Mouse (Mus musculus) NIH3T3 (cell line): ENCODE data around the gene Tars2.
A peak's percentile ranks its signal among the peaks of the same experiment; 100 is the strongest.
"Not testable (repeated sequence)": the region's sequence is repeated elsewhere in the genome, so short reads cannot be mapped to it uniquely, and the experiment has no call there.

Experiments
- DNase-seq: peaks from one replicate; pipeline ENCODE4 v3.0.0-alpha.2; 2012; ENCODE audit warnings: low read depth

Tars2 gene

GRCm38 (mm10) chr3:95760106-95760505, at the start of gene Tars2:
Gene Tars2 (minus strand): TSS chr3:95760206.
- no peak for DNase-seq

DNA sequence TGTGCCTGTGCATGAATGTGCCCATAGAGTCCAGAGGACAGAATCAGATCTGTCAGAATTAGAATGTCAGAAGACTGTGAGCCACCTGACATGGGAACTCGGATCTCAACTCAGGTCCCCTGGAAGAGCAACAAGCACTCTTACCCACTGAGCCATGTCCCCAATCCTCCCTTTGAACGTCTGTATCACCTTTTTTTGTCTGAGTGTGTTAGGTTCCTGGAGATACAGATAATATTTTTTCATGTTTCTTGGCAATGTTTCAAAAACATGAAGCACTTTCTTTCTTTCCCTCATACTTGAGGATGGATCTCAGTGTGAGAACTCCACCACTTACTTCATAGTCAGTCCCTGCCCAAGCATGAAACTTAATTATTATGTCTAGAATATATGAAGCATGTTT, 48.4 kb upstream of the Tars2 start:
- DNase-seq: no peak

- DNase-seq: not testable (repeated sequence)
These were observed 47.6 kb upstream of the Tars2 start for GRCm38 (mm10) chr3:95807630-95808029.

DNA sequence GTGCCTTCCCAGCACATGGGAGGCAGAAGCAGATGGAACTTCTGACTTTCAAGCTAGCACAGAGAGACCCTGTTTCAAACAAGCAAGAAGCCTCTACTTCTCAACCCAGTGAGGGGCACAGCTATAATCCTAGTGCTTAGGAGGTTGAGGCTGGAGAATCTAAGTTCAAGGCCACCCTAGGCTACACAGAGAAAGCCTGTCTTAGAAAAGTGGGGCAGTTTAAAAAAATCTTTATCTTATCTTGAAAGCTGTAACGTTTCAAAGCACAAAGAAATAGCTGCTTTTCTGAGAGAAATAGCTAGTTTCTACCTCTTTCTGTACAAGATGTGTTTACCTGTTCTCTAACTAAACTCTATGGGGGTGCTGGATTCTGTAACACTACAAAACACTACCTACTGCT, 46.7 kb upstream of the Tars2 start:
- DNase-seq: no peak

- no peak for DNase-seq
These were observed 43.8 kb upstream of the Tars2 start for GRCm38 (mm10) chr3:95803851-95804250.

- no peak for DNase-seq
These were observed 38.8 kb upstream of the Tars2 start for GRCm38 (mm10) chr3:95798756-95799155.

DNA sequence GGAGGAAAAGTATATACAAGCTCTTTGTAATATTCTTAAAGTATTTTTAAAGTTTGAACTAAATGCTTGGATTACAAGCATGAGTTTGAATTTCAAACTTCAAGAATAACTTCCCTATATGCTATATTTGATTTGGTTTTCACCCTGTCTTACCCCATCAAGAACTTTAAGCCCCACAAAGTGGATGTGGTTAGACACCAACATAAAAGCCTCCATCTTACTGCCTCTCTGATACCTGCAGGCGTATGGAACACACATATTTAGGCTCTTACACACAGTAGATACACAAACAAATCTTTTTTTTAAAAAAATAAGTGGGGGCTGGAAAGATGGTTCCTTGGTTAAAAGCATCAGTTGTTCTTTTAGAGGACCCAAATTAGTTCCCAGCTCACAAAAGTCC, 34.3 kb upstream of the Tars2 start:
- no peak for DNase-seq

- DNase-seq: no peak
These were observed 33.7 kb upstream of the Tars2 start for GRCm38 (mm10) chr3:95793662-95794061.

GRCm38 (mm10) chr3:95785501-95785900, 25.5 kb upstream of the Tars2 start:
- no peak for DNase-seq

DNA sequence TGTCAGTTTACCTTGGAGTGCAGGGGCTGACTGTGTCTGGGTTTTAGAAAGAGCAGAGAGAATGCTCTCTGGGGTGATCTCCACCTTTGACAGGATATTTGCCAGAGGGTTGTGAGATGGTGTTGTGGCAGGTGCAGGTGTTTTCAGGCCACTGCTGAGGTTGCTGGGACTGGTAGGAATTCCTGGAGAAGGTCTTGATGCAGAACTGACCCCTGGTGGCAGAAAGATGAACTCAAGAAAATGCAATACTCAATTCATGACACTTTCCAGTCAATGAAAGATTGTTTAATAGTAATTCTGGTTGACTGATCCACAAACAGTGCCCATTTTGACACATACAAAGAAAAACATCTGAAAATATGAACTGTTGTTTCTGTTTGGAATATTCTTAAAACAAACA, 12.0 kb upstream of the Tars2 start:
- peak; percentile 69 for DNase-seq

DNA sequence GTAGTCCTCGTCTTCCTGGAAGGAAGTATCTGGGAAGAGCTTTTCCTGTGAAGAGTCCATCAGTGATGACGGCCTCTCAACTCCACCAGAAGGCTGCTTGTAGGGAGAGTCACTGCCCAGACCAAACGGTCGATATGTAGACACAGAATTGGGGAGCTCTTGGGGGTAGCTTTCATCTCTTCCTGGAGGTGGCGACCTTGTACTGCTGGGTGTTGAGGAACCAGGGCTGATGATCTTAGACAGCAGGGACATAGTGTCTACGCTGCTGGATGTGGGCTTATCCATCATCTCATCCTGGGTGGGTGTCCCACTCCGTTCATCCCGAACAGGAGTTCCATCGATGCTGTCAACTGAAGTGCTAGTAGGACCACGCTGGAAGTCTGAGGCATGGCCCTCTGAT, 5.5 kb upstream of the Tars2 start:
- no peak for DNase-seq

DNA sequence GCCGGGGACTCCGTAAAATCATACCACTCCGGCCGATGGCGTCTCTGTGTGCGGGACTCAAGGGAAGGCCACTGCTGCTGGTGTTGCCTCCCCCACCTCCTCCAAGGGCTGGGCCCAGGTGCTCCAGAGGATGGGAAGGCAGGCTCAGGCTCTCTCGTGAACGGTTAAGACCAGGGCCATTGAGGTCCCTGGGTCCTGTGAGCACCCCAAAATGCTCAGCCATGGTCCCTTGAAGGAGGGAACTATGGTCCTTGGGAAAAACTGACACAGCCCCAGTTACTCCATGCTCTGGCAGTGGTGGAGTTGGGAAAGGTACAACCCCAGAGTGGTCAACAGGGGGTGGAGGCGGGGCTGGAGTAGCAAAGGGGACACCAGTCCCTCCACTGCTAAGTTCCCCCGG, 3.8 kb upstream of the Tars2 start:
- DNase-seq: no peak

- peak; percentile 21 for DNase-seq
These were observed 3.0 kb upstream of the Tars2 start for GRCm38 (mm10) chr3:95762961-95763360.

- DNase-seq: no peak
These were observed 1.8 kb upstream of the Tars2 start for GRCm38 (mm10) chr3:95761771-95762170.

DNA sequence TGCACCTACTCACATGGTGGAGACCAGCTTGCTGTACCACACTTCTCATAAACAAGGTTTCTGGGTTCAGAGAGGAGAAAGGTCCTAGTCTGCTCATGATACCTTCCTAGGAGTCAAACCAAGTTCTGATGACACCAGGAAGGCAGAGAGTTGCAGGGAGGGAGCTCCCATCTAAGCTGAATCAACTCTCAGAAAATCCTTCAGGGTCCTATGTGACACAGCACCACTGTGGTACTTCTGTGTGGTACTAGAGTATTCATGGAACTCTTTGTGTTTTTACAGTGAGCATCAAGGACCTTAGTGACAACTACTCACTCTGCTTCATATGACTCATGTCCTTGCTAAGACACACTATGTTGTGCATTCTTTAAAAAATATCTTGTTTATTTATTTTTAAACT, 650 bp upstream of the Tars2 start:
- no peak for DNase-seq

DNA sequence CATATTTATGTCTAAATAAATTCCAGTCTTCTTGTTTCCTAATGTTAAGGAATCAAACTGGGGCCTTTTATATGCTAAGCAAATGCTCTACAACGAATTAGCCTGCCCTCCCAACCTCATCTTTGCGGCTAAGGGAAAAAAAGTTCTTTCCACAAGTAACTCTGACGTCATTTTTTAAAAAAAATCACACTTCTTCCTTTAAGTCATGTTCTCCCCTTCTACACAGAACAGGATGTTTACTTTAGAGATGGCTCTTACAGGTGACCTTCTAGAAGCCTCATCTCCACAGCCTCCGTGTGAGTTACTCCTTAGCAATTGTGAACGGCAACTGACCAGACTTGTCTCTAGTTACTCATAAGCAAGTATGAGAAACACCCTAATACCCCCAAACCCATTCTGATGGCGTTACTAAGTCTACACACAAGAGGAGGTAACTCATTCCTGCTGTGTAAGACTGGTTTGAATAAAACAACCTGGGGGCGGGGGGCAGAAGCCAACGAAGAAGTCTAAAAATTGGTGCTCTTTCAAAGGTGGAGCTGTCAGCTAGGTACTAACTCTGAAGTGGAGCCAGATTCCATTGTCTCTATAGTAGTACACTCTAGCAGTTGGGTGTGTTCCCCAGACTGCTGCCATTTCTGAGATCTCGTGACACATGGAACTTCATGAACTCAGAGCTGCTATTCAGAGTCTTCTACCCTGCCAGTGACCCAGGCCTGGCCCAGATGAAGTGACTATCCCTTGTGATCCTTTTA, 1.4 kb downstream of the Tars2 start:
- DNase-seq: no peak

GRCm38 (mm10) chr3:95756808-95757207, 3.2 kb downstream of the Tars2 start:
- no peak for DNase-seq

- DNase-seq: peak; percentile 94
These were observed 5.4 kb downstream of the Tars2 start for GRCm38 (mm10) chr3:95754345-95755206.

GRCm38 (mm10) chr3:95752935-95753334, 7.1 kb downstream of the Tars2 start:
- no peak for DNase-seq

- no peak for DNase-seq
These were observed 19.6 kb downstream of the Tars2 start for GRCm38 (mm10) chr3:95740406-95740805.

GRCm38 (mm10) chr3:95739353-95740104, 20.5 kb downstream of the Tars2 start, which contains the start of gene Ecm1:
Gene Ecm1 (minus strand): TSS chr3:95739569.
- DNase-seq: peak; percentile 79

GRCm38 (mm10) chr3:95735071-95735670, 24.8 kb downstream of the Tars2 start:
- no peak for DNase-seq
